Mouse (Mus musculus) stomach, postnatal 0 days (tissue): Measurements from ENCODE around the gene Dnajb1.

ENCODE experiments used
- CTCF ChIP-seq: IDR thresholded peaks from 2 replicates; pipeline ENCODE4 v1.5.1; 2016; ENCODE audit warnings: antibody characterized with exemption, low read depth, mild to moderate bottlenecking, moderate library complexity
- EP300 ChIP-seq: optimal IDR thresholded peaks from 2 replicates; pipeline ENCODE3; 2016; ENCODE audit warnings: antibody characterized with exemption

GRCm38 (mm10) chr8:83652030-83652743 is 44.2 kb downstream of the Dnajb1 start, which contains the start of gene Gipc1:
- TF ChIP-seq CTCF = peak; percentile 23; the same call in 1 of the 2 replicates
- no peak for TF ChIP-seq EP300
